Mouse (Mus musculus): ENCODE data around the gene Mbtps2.

The Mbtps2 gene

GRCm38 (mm10) chrX:157598186-157598996 is at the start of gene Mbtps2:
TSS of gene Mbtps2 (minus strand) at chrX:157598715.
- peak; percentile 83 for DNase-seq

- DNase-seq: no peak
Measured at GRCm38 (mm10) chrX:157646399-157646798, 47.9 kb upstream of the Mbtps2 start.

GRCm38 (mm10) chrX:157644700-157645099 is 46.2 kb upstream of the Mbtps2 start:
- no peak for DNase-seq

GRCm38 (mm10) chrX:157644300-157644699 is 45.8 kb upstream of the Mbtps2 start:
- DNase-seq: peak; percentile 66

- DNase-seq: no peak
Measured at GRCm38 (mm10) chrX:157642856-157643255, 44.3 kb upstream of the Mbtps2 start.

GRCm38 (mm10) chrX:157637253-157637652 is 38.7 kb upstream of the Mbtps2 start:
- DNase-seq: no peak

GRCm38 (mm10) chrX:157633676-157634414 is 35.3 kb upstream of the Mbtps2 start:
- DNase-seq: no peak

- DNase-seq: no peak
Measured at GRCm38 (mm10) chrX:157630341-157630740, 31.8 kb upstream of the Mbtps2 start.

GRCm38 (mm10) chrX:157612894-157613293 is 14.4 kb upstream of the Mbtps2 start:
- peak; percentile 11 for DNase-seq

GRCm38 (mm10) chrX:157601450-157601849 is 2.9 kb upstream of the Mbtps2 start:
- DNase-seq: peak; percentile 55

- DNase-seq: no peak
Measured at GRCm38 (mm10) chrX:157597585-157598185, 830 bp downstream of the Mbtps2 start.

- DNase-seq: no peak
Measured at GRCm38 (mm10) chrX:157596802-157597201, 1.7 kb downstream of the Mbtps2 start.

GRCm38 (mm10) chrX:157595927-157596326 is 2.6 kb downstream of the Mbtps2 start:
- no peak for DNase-seq

GRCm38 (mm10) chrX:157594606-157595005 is 3.9 kb downstream of the Mbtps2 start:
- DNase-seq: peak; percentile 60

- no peak for DNase-seq
Measured at GRCm38 (mm10) chrX:157587001-157587400, 11.5 kb downstream of the Mbtps2 start.

GRCm38 (mm10) chrX:157586397-157586796 is 12.1 kb downstream of the Mbtps2 start:
- no peak for DNase-seq

- DNase-seq: no peak
Measured at GRCm38 (mm10) chrX:157579108-157579614, 19.4 kb downstream of the Mbtps2 start.

GRCm38 (mm10) chrX:157574683-157575082 is 23.8 kb downstream of the Mbtps2 start:
- DNase-seq: no peak

- no peak for DNase-seq
Measured at GRCm38 (mm10) chrX:157568840-157569239, 29.7 kb downstream of the Mbtps2 start, which contains the start of gene Yy2. TSS of gene Yy2 (minus strand) at chrX:157568985.

GRCm38 (mm10) chrX:157563794-157564193 is 34.7 kb downstream of the Mbtps2 start:
- DNase-seq: peak; percentile 5

GRCm38 (mm10) chrX:157547082-157547481 is 51.4 kb downstream of the Mbtps2 start:
- peak; percentile 24 for DNase-seq

- DNase-seq: no peak
Measured at GRCm38 (mm10) chrX:157506400-157506799, 92.1 kb downstream of the Mbtps2 start.

GRCm38 (mm10) chrX:157504506-157504905 is 94.0 kb downstream of the Mbtps2 start:
- DNase-seq: no peak

All from retina, postnatal 1 day (tissue).